Mouse (Mus musculus) heart, adult 2 months (tissue): ENCODE data around the gene Gm20532. TPM values are rescaled to one million over a fixed set of nuclear protein-coding genes. Genes with fewer than 3 reads are reported as not detected.

ENCODE experiments used
- DNase-seq, 2 experiments: peaks; one replicate each; pipeline ENCODE4 v3.0.0; 2021
- H3K27ac ChIP-seq: fragments of 200-600 bp; 2 replicates; pipeline ENCODE4 v1.8.1; 2022
- H3K27me3 ChIP-seq: fragments of 200-500 bp; 2 replicates; pipeline ENCODE4 v1.6.1; 2012; ENCODE audit warnings: mild to moderate bottlenecking, low read length, inconsistent platforms, mixed read lengths; ENCODE audit not compliant: control insufficient read depth, insufficient read depth
- H3K36me3 ChIP-seq: fragments of 200-500 bp; 2 replicates; pipeline ENCODE4 v1.6.1; 2012; ENCODE audit warnings: low read length, inconsistent platforms; ENCODE audit not compliant: control insufficient read depth, insufficient read depth
- H3K4me1 ChIP-seq: fragments of 200-500 bp; 2 replicates; pipeline ENCODE4 v1.6.1; 2011; ENCODE audit warnings: low read length; ENCODE audit not compliant: control insufficient read depth, insufficient read depth
- H3K4me3 ChIP-seq: fragments of 200-600 bp; 2 replicates; pipeline ENCODE4 v1.8.1; 2022
- H3K79me2 ChIP-seq: fragments of 200-500 bp; replicated peaks from 2 replicates; pipeline ENCODE4 v1.6.1; 2012; ENCODE audit warnings: mild to moderate bottlenecking, inconsistent platforms, low read length, moderate library complexity, mixed read lengths; ENCODE audit not compliant: control insufficient read depth, insufficient read depth
- H3K9ac ChIP-seq: fragments of 200-500 bp; 2 replicates; pipeline ENCODE4 v1.6.1; 2012; ENCODE audit warnings: low read depth, mild to moderate bottlenecking, control low read depth, inconsistent platforms, low read length, mixed read lengths
- CTCF ChIP-seq: fragments of 200-600 bp; IDR thresholded peaks from 2 replicates; pipeline ENCODE4 v1.8.1; 2022; ENCODE audit warnings: antibody characterized with exemption, mild to moderate bottlenecking, moderate library complexity
- EP300 ChIP-seq: fragments of 200-500 bp; IDR thresholded peaks from 2 replicates; pipeline ENCODE4 v1.6.1; 2011; ENCODE audit warnings: low read depth, low read length, control low read depth; ENCODE audit not compliant: insufficient read depth
- POLR2A ChIP-seq: fragments of 200-500 bp; IDR thresholded peaks from 2 replicates; pipeline ENCODE4 v1.6.1; 2011; ENCODE audit warnings: mild to moderate bottlenecking, low read depth, low read length, control low read depth; ENCODE audit not compliant: insufficient read depth
- WGBS: fragments of 180-500 bp; shearing (Covaris S2); methylation state at CpG from one replicate; pipeline ENCODE4 v1.1.7; 2018; 5-methylcytosine and 5-hydroxymethylcytosine counted together
- intact Hi-C: fragments of 180-260 bp; cut with DNase I; formaldehyde crosslinking; loops from one replicate; pipeline ENCODE4 v1.15.1; 2025
- polyA plus RNA-seq: library from polyadenylated mRNA; depleted of rRNA; stranded (reverse); fragments of >200 nt; gene quantifications from 2 replicates; pipeline ENCODE4 v1.2.3, GENCODE M21; 2012
- total RNA-seq, 2 experiments: library from RNA; stranded (reverse); gene quantifications; 2 replicates each; pipeline ENCODE4 v1.2.3; 2021

Gene Gm20532
- total and polyA plus RNA-seq, 3 experiments, result not detected

- 70% methylated on average over 5 of the region's 5 CpGs for WGBS
- Histone ChIP-seq H3K4me1 (peaks cover 4% of the 10 kb centered on the region), H3K4me3 (no peak overlapping the region), H3K27me3 (no peaks in the 10 kb centered on the region), H3K36me3 (no peaks in the 10 kb centered on the region), H3K79me2 (no peaks in the 10 kb centered on the region), H3K9ac (no peak overlapping the region), H3K27ac (no peak overlapping the region)
- intact Hi-C loops, result loop anchor here (2.0 kb wide), 1 partner anchor 38 kb away; no protein-coding TSS in a partner anchor
- DNase-seq, result peak in 1 of 2 experiments; percentile 21
- TF ChIP-seq EP300, result no peak
- no peak for TF ChIP-seq POLR2A
- no peak for TF ChIP-seq CTCF
Observed at GRCm38 (mm10) chr2:26602631-26603030, 16.2 kb downstream of the Gm20532 start.

GRCm38 (mm10) chr2:26603159-26603558 lies 16.7 kb downstream of the Gm20532 start:
- no peaks in the 10 kb centered on the region for H3K27me3 ChIP-seq
- peaks cover 4% of the 10 kb centered on the region for H3K4me1 ChIP-seq
- peak overlapping the region; percentile 79 for H3K4me3 ChIP-seq
- H3K27ac ChIP-seq, result peak overlapping the region; percentile 67
- H3K79me2 ChIP-seq, result no peaks in the 10 kb centered on the region
- WGBS, result 18% methylated on average over 6 of the region's 6 CpGs
- no peaks in the 10 kb centered on the region for H3K36me3 ChIP-seq
- no peak for TF ChIP-seq EP300
- TF ChIP-seq CTCF, result no peak
- TF ChIP-seq POLR2A, result no peak
- intact Hi-C loops, result loop anchor here (2.0 kb wide), 1 partner anchor 38 kb away; no protein-coding TSS in a partner anchor
- no peak for DNase-seq
- H3K9ac ChIP-seq, result peak overlapping the region; percentile 95

- H3K4me1 ChIP-seq, result peaks cover 4% of the 10 kb centered on the region
- WGBS, result under 1% methylated on average over 97 of the region's 103 CpGs
- H3K36me3 ChIP-seq, result no peaks in the 10 kb centered on the region
- peak within 1 kb of the TSS; percentile 79 for H3K4me3 ChIP-seq
- intact Hi-C loops, result loop anchor here (2.0 kb wide), 1 partner anchor 37 kb away; no protein-coding TSS in a partner anchor
- H3K27me3 ChIP-seq, result no peaks in the 10 kb centered on the region
- H3K9ac ChIP-seq, result peak within 1 kb of the TSS; percentile 95
- H3K79me2 ChIP-seq, result no peaks in the 10 kb centered on the region
- TF ChIP-seq POLR2A (peak; percentile 64; the same call in 1 of the 2 replicates), CTCF (peak; percentile 58), EP300 (no peak)
- H3K27ac ChIP-seq, result peak within 1 kb of the TSS; percentile 67
- peak; percentile 86 to 90 for DNase-seq
Observed at GRCm38 (mm10) chr2:26603720-26604671, 17.6 kb downstream of the Gm20532 start, which contains the start of gene Agpat2. Gene Agpat2 (minus strand): TSS chr2:26604417.

GRCm38 (mm10) chr2:26605331-26605730 lies 18.9 kb downstream of the Gm20532 start:
- Histone ChIP-seq H3K9ac (no peak overlapping the region), H3K27me3 (no peaks in the 10 kb centered on the region), H3K4me1 (peaks cover 4% of the 10 kb centered on the region), H3K27ac (no peak overlapping the region), H3K4me3 (no peak overlapping the region), H3K79me2 (no peaks in the 10 kb centered on the region), H3K36me3 (no peaks in the 10 kb centered on the region)
- WGBS, result 86% methylated on average over 8 of the region's 8 CpGs
- peak in 1 of 2 experiments; percentile 15 for DNase-seq
- intact Hi-C loops, result no loop called here
- TF ChIP-seq CTCF (peak; percentile 21; the same call in 1 of the 2 replicates), EP300 (no peak)

GRCm38 (mm10) chr2:26606579-26606978 lies 20.1 kb downstream of the Gm20532 start:
- Histone ChIP-seq H3K79me2 (no peaks in the 10 kb centered on the region), H3K36me3 (no peaks in the 10 kb centered on the region), H3K4me3 (no peak overlapping the region), H3K27me3 (no peaks in the 10 kb centered on the region), H3K4me1 (peaks cover 6% of the 10 kb centered on the region), H3K9ac (no peak overlapping the region), H3K27ac (peak overlapping the region; percentile 83)
- no peak for DNase-seq
- TF ChIP-seq EP300 (no peak), POLR2A (no peak)
- WGBS, result 66% methylated on average over 3 of the region's 3 CpGs
- intact Hi-C loops, result no loop called here
